Mouse (Mus musculus) embryonic facial prominence, embryonic 12.5 days (tissue): Measurements from ENCODE around the gene Trpm3. TPM values are rescaled to one million over a fixed set of nuclear protein-coding genes. Genes with fewer than 3 reads are reported as not detected.
"Not testable (repeated sequence)": the region's sequence is repeated elsewhere in the genome, so short reads cannot be mapped to it uniquely, and the experiment has no call there.

Source experiments
- ATAC-seq: fragments of 200-750 bp; cut with Nextera tagmentation; 2 replicates; pipeline ENCODE4 v1.8.0; 2017; ENCODE audit not compliant: insufficient number of reproducible peaks, insufficient read depth, low FRiP score, low TSS enrichment
- H3K27ac ChIP-seq: fragments of 300-500 bp; sonication (generic); 2 replicates; pipeline ENCODE4 v1.5.1; 2016; ENCODE audit warnings: mild to moderate bottlenecking
- H3K27me3 ChIP-seq: fragments of 300-500 bp; sonication (generic); 2 replicates; pipeline ENCODE4 v1.6.1; 2016; ENCODE audit warnings: mild to moderate bottlenecking, moderate library complexity
- H3K36me3 ChIP-seq: fragments of 300-500 bp; sonication (generic); 2 replicates; pipeline ENCODE4 v1.6.1; 2016; ENCODE audit warnings: mild to moderate bottlenecking
- H3K4me1 ChIP-seq: fragments of 300-500 bp; sonication (generic); 2 replicates; pipeline ENCODE4 v1.6.1; 2016
- H3K4me2 ChIP-seq: fragments of 300-500 bp; sonication (generic); replicated peaks from 2 replicates; pipeline ENCODE4 v1.6.1; 2016; ENCODE audit warnings: mild to moderate bottlenecking, moderate library complexity
- H3K4me3 ChIP-seq: fragments of 300-500 bp; sonication (generic); 2 replicates; pipeline ENCODE4 v1.5.1; 2016; ENCODE audit warnings: mild to moderate bottlenecking
- H3K9ac ChIP-seq: fragments of 300-500 bp; sonication (generic); 2 replicates; pipeline ENCODE4 v1.6.1; 2016; ENCODE audit warnings: mild to moderate bottlenecking, moderate library complexity
- H3K9me3 ChIP-seq: fragments of 300-500 bp; sonication (generic); 2 replicates; pipeline ENCODE4 v1.6.1; 2016; ENCODE audit warnings: mild to moderate bottlenecking, moderate library complexity
- WGBS: fragments of 180-500 bp; shearing (Covaris S2); methylation state at CpG from one replicate; pipeline ENCODE4 v1.1.7; 2016; 5-methylcytosine and 5-hydroxymethylcytosine counted together
- polyA plus RNA-seq: library from polyadenylated mRNA; unstranded; fragments of >200 nt; fragmentation: Nextera tagmentation; extraction: Ambion mirVana; gene quantifications from 2 replicates; pipeline ENCODE4 v1.2.1, GENCODE M21; 2016

The Trpm3 gene
- polyA plus RNA-seq, 1 experiment from 2014 or later: 12.5 TPM

DNA sequence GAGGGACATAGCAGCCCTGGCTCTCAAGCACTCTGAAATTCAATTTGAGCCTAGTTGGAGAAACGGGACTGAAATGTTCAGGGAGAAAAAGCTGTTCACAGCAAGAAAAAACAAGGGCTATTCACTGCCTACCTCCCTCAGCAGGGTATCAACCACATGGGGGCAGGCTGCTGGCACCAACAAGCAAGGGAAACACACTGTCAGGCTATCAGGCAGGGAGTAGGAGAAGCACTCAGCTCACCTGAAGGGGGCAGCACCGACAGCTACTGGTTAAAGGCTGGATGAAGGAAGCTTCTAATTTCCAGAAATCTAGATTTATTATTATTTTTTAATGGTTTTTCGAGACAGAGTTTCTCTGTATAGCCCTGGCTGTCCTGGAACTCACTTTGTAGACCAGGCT lies 876.7 kb downstream of the Trpm3 start:
- Histone ChIP-seq H3K27ac (no peak overlapping the region), H3K9ac (no peak overlapping the region), H3K9me3 (no peaks in the 10 kb centered on the region), H3K27me3 (no peaks in the 10 kb centered on the region), H3K4me2 (no peak overlapping the region), H3K4me1 (no peaks in the 10 kb centered on the region), H3K36me3 (no peaks in the 10 kb centered on the region), H3K4me3 (no peak overlapping the region)
- no peak for ATAC-seq
- WGBS: 41% methylated on average over 3 of the region's 3 CpGs

DNA sequence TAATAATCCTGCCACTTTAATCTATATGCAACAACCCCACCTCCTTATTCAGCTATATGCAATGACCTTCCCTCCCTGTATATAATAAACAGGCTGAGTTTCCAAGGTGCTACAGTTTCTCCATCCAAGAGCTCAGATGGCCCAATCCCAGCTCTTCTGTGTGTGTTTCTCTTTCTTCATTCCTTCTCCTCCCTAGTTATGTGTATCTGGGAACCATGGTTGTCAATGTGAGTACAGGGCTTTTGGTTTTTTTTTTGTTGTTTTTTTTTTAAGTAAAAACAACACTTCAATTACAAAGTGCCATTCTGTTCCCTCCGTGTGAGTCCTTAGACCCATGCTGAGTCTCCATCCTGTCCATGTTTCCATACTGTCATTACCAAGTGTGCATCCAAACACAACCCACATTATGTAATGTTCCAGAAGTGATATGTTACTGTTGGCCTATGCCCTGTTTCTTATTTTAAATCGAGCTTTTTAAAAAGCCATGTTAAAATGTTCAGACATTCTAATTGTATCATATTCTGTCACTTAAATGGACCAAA lies 879.4 kb downstream of the Trpm3 start:
- 74% methylated on average over 2 of the region's 2 CpGs for WGBS
- no peaks in the 10 kb centered on the region for H3K36me3 ChIP-seq

GRCm38 (mm10) chr19:23022902-23023301 lies 884.1 kb downstream of the Trpm3 start:
- no peak for ATAC-seq
- H3K4me2 ChIP-seq: no peak overlapping the region

More for the DNA sequence above, 879.4 kb downstream of the Trpm3 start:
- ATAC-seq: no peak
- Histone ChIP-seq H3K4me2 (no peak overlapping the region), H3K9me3 (no peaks in the 10 kb centered on the region), H3K27ac (no peak overlapping the region), H3K4me1 (no peaks in the 10 kb centered on the region), H3K27me3 (no peaks in the 10 kb centered on the region), H3K4me3 (no peak overlapping the region), H3K9ac (no peak overlapping the region)

DNA sequence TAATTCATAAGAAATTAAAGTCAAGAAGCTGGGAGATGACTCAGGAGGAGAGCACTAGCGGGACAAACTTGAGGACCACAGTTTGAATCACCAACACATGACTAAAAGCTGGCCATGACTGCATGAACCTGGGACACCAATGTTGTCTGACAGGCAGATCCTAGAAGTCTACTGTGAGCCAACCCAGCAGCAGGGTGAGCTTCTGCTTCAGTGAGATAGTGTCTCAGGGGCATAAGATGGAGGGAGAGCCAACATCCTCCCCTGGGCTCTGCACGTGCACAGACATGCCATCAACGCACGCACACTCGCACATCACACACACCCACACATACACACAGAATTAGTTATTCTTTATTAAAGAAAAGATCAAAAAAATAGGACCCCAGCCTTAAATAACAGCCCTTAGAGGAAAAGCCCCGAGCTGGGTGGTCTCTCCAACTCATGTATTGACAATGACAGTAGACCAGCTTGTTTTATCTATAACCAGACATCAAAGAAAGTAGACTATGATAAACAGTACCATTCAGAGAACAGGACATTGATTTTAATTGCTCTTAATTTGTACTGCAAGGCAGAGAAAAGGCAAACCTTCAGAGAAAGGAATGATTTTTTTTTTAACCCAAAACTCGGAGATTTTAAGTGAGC lies 884.6 kb downstream of the Trpm3 start:
- Histone ChIP-seq H3K9me3 (no peaks in the 10 kb centered on the region), H3K36me3 (no peaks in the 10 kb centered on the region), H3K4me1 (no peaks in the 10 kb centered on the region), H3K9ac (no peak overlapping the region), H3K27me3 (no peaks in the 10 kb centered on the region), H3K4me2 (no peak overlapping the region), H3K27ac (no peak overlapping the region), H3K4me3 (no peak overlapping the region)
- WGBS: 75% methylated on average over 7 of the region's 7 CpGs
- no peak for ATAC-seq

More at GRCm38 (mm10) chr19:23022902-23023301, 884.1 kb downstream of the Trpm3 start:
- Histone ChIP-seq H3K4me1 (no peaks in the 10 kb centered on the region), H3K9me3 (no peaks in the 10 kb centered on the region), H3K27me3 (no peaks in the 10 kb centered on the region), H3K27ac (no peak overlapping the region), H3K9ac (no peak overlapping the region), H3K4me3 (no peak overlapping the region), H3K36me3 (no peaks in the 10 kb centered on the region)
- WGBS: 89% methylated on average over 6 of the region's 6 CpGs

- Histone ChIP-seq H3K4me3 (no peak overlapping the region), H3K4me1 (no peaks in the 10 kb centered on the region), H3K9ac (no peak overlapping the region), H3K9me3 (no peaks in the 10 kb centered on the region), H3K36me3 (no peaks in the 10 kb centered on the region), H3K27me3 (no peaks in the 10 kb centered on the region), H3K4me2 (no peak overlapping the region), H3K27ac (no peak overlapping the region)
- ATAC-seq: no peak
- WGBS: 88% methylated on average over 4 of the region's 4 CpGs
These were observed 886.0 kb downstream of the Trpm3 start for GRCm38 (mm10) chr19:23024821-23025220.

DNA sequence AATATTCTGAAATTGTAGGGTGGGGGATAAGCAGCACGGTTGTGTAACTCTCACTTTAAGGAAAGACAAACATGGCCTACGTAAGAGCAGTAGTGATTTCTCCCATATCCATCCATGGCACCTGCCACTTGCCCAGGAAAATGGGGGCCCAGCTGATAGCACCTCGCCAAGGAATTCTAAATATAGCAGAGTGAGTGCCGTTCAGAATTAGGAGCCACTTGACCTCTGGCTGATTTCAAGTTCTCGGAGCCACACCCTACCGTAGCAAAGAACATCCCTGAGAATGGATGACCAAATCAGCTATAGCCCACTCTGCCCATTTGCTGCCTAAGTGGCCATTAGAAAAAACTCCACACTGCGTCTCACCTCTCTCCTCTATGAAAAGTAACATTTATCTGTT lies 887.6 kb downstream of the Trpm3 start:
- 86% methylated on average over 7 of the region's 7 CpGs for WGBS
- H3K9me3 ChIP-seq: no peaks in the 10 kb centered on the region

GRCm38 (mm10) chr19:23028283-23028682 lies 889.4 kb downstream of the Trpm3 start:
- Histone ChIP-seq H3K4me2 (no peak overlapping the region), H3K36me3 (no peaks in the 10 kb centered on the region), H3K4me3 (no peak overlapping the region), H3K9ac (no peak overlapping the region), H3K27me3 (no peaks in the 10 kb centered on the region), H3K4me1 (no peaks in the 10 kb centered on the region), H3K9me3 (no peaks in the 10 kb centered on the region), H3K27ac (no peak overlapping the region)
- ATAC-seq: no peak
- 70% methylated on average over 5 of the region's 5 CpGs for WGBS

More for the DNA sequence above, 887.6 kb downstream of the Trpm3 start:
- Histone ChIP-seq H3K9ac (no peak overlapping the region), H3K36me3 (no peaks in the 10 kb centered on the region), H3K27me3 (no peaks in the 10 kb centered on the region), H3K4me2 (no peak overlapping the region), H3K4me3 (no peak overlapping the region), H3K27ac (no peak overlapping the region), H3K4me1 (no peaks in the 10 kb centered on the region)
- ATAC-seq: no peak

GRCm38 (mm10) chr19:23033343-23033742 lies 894.5 kb downstream of the Trpm3 start:
- not testable (repeated sequence) for H3K9ac ChIP-seq, H3K9me3 ChIP-seq, H3K4me2 ChIP-seq, H3K36me3 ChIP-seq, ATAC-seq, H3K27ac ChIP-seq, H3K4me1 ChIP-seq, H3K27me3 ChIP-seq, H3K4me3 ChIP-seq
- WGBS: 69% methylated on average over 1 of the region's 1 CpGs

- 77% methylated on average over 5 of the region's 5 CpGs for WGBS
- no peak overlapping the region for H3K27ac ChIP-seq
These were observed 895.3 kb downstream of the Trpm3 start for GRCm38 (mm10) chr19:23034117-23034516.

GRCm38 (mm10) chr19:23034933-23035332 lies 896.1 kb downstream of the Trpm3 start:
- Histone ChIP-seq H3K4me1 (no peaks in the 10 kb centered on the region), H3K9me3 (no peaks in the 10 kb centered on the region), H3K4me3 (no peak overlapping the region), H3K36me3 (no peaks in the 10 kb centered on the region), H3K9ac (no peak overlapping the region), H3K27ac (no peak overlapping the region), H3K4me2 (no peak overlapping the region), H3K27me3 (no peaks in the 10 kb centered on the region)
- WGBS: 91% methylated on average over 4 of the region's 4 CpGs
- ATAC-seq: no peak

More at GRCm38 (mm10) chr19:23034117-23034516, 895.3 kb downstream of the Trpm3 start:
- Histone ChIP-seq H3K9ac (no peak overlapping the region), H3K4me1 (no peaks in the 10 kb centered on the region), H3K36me3 (no peaks in the 10 kb centered on the region), H3K9me3 (no peaks in the 10 kb centered on the region), H3K27me3 (no peaks in the 10 kb centered on the region), H3K4me3 (no peak overlapping the region), H3K4me2 (no peak overlapping the region)
- no peak for ATAC-seq

DNA sequence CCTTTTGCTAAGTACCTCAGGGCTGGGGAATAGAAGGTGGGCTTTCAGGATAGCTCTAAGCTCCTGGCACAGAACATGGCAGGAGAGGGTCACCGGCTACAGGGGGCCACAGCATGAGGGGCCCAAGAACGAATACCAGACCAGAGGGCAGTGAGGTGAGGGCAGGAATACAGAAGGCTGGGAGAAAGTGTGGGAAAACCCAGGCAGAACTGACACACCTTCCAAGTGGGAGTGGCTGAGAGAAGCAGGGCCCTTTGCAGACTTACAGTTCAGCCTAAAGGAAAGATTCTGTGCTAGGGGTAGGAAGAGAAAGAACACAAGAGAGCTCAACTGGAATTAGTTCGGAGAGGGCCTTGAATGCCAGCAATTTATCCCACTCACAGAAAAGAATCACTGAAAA lies 896.9 kb downstream of the Trpm3 start:
- Histone ChIP-seq H3K9me3 (no peaks in the 10 kb centered on the region), H3K4me3 (no peak overlapping the region), H3K27ac (no peak overlapping the region), H3K36me3 (no peaks in the 10 kb centered on the region), H3K27me3 (no peaks in the 10 kb centered on the region), H3K9ac (no peak overlapping the region), H3K4me2 (no peak overlapping the region), H3K4me1 (no peaks in the 10 kb centered on the region)
- ATAC-seq: no peak
- WGBS: 84% methylated on average over 3 of the region's 3 CpGs

- Histone ChIP-seq H3K4me2 (no peak overlapping the region), H3K4me3 (no peak overlapping the region), H3K27me3 (no peaks in the 10 kb centered on the region), H3K4me1 (no peaks in the 10 kb centered on the region), H3K27ac (no peak overlapping the region), H3K9ac (no peak overlapping the region), H3K36me3 (no peaks in the 10 kb centered on the region), H3K9me3 (no peaks in the 10 kb centered on the region)
- 54% methylated on average over 11 of the region's 11 CpGs for WGBS
- no peak for ATAC-seq
These were observed 898.1 kb downstream of the Trpm3 start for GRCm38 (mm10) chr19:23036782-23037477.
